Mouse (Mus musculus): ENCODE measurements around the gene Sema4d.

DNA sequence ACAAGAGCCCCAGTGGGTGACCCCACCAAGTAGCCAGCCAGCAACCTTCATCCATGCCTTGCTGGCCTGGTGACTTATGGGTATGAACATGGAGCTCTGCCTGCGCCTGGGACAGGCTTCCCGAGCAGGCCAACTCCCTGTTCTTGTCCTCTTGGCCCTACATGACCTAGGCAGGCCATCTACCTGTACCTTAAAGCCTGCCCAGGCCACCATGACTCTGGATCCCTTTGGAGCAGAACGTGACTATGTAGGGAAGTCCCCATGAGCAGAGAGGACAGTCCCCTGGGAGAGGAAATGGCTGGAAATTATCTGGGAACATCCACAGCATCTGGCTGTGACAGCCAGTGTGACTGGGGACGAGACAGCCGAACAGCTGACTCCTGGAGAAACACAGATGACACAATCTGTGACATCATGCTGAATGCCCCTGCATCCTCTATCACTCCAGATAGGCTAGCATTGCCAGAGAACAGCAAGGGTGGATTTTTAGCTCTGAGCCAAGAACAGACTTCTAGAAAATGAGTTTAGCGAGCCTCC lies 15.7 kb downstream of the Sema4d start:
- no peak for TF ChIP-seq CTCF (IDR thresholded peaks at IDR 0.05)
- TF ChIP-seq EP300 (IDR thresholded peaks at IDR 0.05) = no peak

Measured in lung, postnatal 0 days (tissue).